Mouse (Mus musculus) hindbrain, embryonic 11.5 days (tissue): Measurements from ENCODE around the gene Kcnj9. TPM values are rescaled to one million over a fixed set of nuclear protein-coding genes. Genes with fewer than 3 reads are reported as not detected.
A peak's percentile ranks its signal among the peaks of the same experiment; 100 is the strongest.

Source experiments
- ATAC-seq: fragments of 200-750 bp; cut with Nextera tagmentation; 2 replicates; pipeline ENCODE4 v1.8.0; 2017; ENCODE audit warnings: mild to moderate bottlenecking, moderate TSS enrichment, moderate library complexity; ENCODE audit not compliant: low FRiP score
- DNase-seq: peaks from one replicate; pipeline ENCODE4 v3.0.0-alpha.2; 2015; ENCODE audit warnings: low spot score
- H3K27ac ChIP-seq: fragments of 300-500 bp; sonication (generic); 2 replicates; pipeline ENCODE4 v1.5.1; 2014; ENCODE audit warnings: mild to moderate bottlenecking, low read depth, low read length
- H3K27me3 ChIP-seq: fragments of 300-500 bp; sonication (generic); 2 replicates; pipeline ENCODE4 v1.6.1; 2014; ENCODE audit warnings: mild to moderate bottlenecking, low read length, moderate library complexity, mixed read lengths; ENCODE audit not compliant: control insufficient read depth, insufficient read depth
- H3K36me3 ChIP-seq: fragments of 300-500 bp; sonication (generic); 2 replicates; pipeline ENCODE4 v1.6.1; 2014; ENCODE audit warnings: mild to moderate bottlenecking, low read length, moderate library complexity, mixed read lengths; ENCODE audit not compliant: control insufficient read depth, insufficient read depth
- H3K4me1 ChIP-seq: fragments of 300-500 bp; sonication (generic); replicated peaks from 2 replicates; pipeline ENCODE4 v1.6.1; 2014; ENCODE audit warnings: low read length, mixed read lengths; ENCODE audit not compliant: control insufficient read depth, insufficient read depth
- H3K4me2 ChIP-seq: fragments of 300-500 bp; sonication (generic); replicated peaks from 2 replicates; pipeline ENCODE4 v1.6.1; 2014; ENCODE audit warnings: mild to moderate bottlenecking, low read depth, low read length
- H3K4me3 ChIP-seq: fragments of 300-500 bp; sonication (generic); 2 replicates; pipeline ENCODE4 v1.5.1; 2014; ENCODE audit warnings: low read depth, low read length
- H3K9ac ChIP-seq: fragments of 300-500 bp; sonication (generic); 2 replicates; pipeline ENCODE4 v1.6.1; 2014; ENCODE audit warnings: low read depth, low read length
- H3K9me3 ChIP-seq: fragments of 300-500 bp; sonication (generic); 2 replicates; pipeline ENCODE4 v1.6.1; 2016; ENCODE audit warnings: low read length; ENCODE audit not compliant: control insufficient read depth
- WGBS: fragments of 180-500 bp; shearing (Covaris S2); extraction: QIAGEN DNeasy Blood & Tissue Kit; methylation state at CpG from one replicate; pipeline ENCODE4 v1.1.7; 2014; 5-methylcytosine and 5-hydroxymethylcytosine counted together
- polyA plus RNA-seq: library from polyadenylated mRNA; unstranded; fragments of >200 nt; fragmentation: Nextera tagmentation; extraction: Ambion mirVana; gene quantifications from 2 replicates; pipeline ENCODE4 v1.2.1, GENCODE M21; 2014

Gene Kcnj9
- polyA plus RNA-seq, 1 experiment from 2014 or later: 0.46 TPM

DNA sequence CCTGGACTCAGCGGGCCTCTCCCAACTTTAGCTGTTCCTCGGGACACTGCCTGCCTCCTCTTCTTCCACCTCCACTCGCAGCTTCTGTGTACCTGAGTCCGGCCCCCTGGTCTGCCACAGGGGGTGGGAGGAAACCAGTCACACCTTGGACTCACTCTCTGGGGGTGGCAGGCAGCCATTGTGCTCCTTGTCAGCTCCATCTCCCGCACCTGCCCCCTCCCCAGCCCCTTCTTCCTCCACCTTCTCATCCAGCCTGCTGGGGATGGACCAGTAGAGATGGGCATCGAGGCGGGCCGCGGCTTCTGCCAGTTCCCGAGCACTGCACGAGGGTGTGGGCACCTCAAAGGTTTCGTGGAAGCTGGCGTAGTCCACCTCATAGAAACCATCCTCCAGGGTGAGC is 6.4 kb downstream of the Kcnj9 start:
- no peak overlapping the region for H3K4me2 ChIP-seq
- ATAC-seq (no peak), DNase-seq (no peak)
- H3K4me1 ChIP-seq: peaks cover 8% of the 10 kb centered on the region
- H3K27me3 ChIP-seq: peaks cover 26% of the 10 kb centered on the region
- no peak overlapping the region for H3K27ac ChIP-seq
- H3K9ac ChIP-seq: no peak overlapping the region
- H3K4me3 ChIP-seq: no peak overlapping the region
- no peaks in the 10 kb centered on the region for H3K9me3 ChIP-seq
- no peaks in the 10 kb centered on the region for H3K36me3 ChIP-seq
- 60% methylated on average over 13 of the region's 13 CpGs for WGBS

DNA sequence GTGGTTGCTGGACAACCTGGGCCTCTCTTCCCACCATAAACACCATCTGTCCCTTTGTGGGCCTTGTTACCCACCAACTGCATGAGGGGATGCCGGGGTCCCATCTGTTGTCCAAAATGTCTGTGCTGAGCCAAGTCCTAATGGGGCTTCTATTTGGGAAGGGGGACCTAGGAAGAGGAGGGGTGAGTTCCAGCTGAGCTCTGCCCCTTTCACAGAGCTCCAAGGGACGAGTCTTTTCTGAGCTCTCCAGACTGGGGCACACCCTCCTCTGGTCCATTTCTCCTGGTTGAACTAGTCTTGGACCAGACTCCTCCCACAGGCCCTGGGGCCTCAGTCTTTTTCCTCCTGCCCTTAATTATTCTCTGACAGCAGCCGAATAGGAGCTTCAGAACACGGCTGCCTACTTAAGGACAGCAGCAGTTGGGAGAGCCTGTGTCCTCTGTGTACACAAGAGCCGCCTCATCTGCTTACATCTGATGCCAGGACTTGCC is 9.2 kb downstream of the Kcnj9 start:
- peak; percentile 53 for DNase-seq
- whole genome bisulfite sequencing: 35% methylated on average over 5 of the region's 5 CpGs

DNA sequence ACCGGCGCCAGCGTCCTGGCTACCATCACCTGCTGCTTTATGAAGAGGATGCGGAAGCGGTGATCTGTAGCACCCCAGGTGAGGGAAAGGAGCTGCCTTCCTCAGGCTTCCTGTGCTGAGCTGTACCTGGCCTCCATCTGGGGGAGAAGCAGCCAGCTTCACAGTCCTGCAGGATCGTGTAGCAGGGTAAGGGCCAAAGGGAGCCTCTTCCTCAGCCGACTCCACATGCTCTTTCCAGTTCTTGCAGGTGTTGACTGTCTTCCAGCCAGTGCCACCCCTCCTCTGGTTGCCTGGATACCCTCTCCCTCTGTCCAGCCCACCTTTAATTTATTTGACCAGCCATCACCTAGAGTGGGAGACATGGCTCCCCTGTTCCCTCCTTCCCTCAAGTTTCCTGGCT is 9.8 kb downstream of the Kcnj9 start:
- WGBS: 86% methylated on average over 7 of the region's 7 CpGs
- ATAC-seq: no peak
- Histone ChIP-seq H3K4me3 (no peak overlapping the region), H3K4me2 (no peak overlapping the region), H3K9ac (no peak overlapping the region), H3K27me3 (no peaks in the 10 kb centered on the region), H3K36me3 (no peaks in the 10 kb centered on the region), H3K27ac (peak overlapping the region; percentile 75), H3K9me3 (no peaks in the 10 kb centered on the region), H3K4me1 (peaks cover 16% of the 10 kb centered on the region)
- no peak for DNase-seq

More for the DNA sequence above, 9.2 kb downstream of the Kcnj9 start:
- peaks cover 16% of the 10 kb centered on the region for H3K4me1 ChIP-seq
- peak overlapping the region; percentile 75 for H3K27ac ChIP-seq
- H3K9ac ChIP-seq: no peak overlapping the region
- peaks cover 1% of the 10 kb centered on the region; the same call in 1 of the 2 replicates for H3K27me3 ChIP-seq
- H3K4me2 ChIP-seq: no peak overlapping the region
- no peak overlapping the region for H3K4me3 ChIP-seq
- no peaks in the 10 kb centered on the region for H3K36me3 ChIP-seq
- ATAC-seq: peak; percentile 61
- no peaks in the 10 kb centered on the region for H3K9me3 ChIP-seq

DNA sequence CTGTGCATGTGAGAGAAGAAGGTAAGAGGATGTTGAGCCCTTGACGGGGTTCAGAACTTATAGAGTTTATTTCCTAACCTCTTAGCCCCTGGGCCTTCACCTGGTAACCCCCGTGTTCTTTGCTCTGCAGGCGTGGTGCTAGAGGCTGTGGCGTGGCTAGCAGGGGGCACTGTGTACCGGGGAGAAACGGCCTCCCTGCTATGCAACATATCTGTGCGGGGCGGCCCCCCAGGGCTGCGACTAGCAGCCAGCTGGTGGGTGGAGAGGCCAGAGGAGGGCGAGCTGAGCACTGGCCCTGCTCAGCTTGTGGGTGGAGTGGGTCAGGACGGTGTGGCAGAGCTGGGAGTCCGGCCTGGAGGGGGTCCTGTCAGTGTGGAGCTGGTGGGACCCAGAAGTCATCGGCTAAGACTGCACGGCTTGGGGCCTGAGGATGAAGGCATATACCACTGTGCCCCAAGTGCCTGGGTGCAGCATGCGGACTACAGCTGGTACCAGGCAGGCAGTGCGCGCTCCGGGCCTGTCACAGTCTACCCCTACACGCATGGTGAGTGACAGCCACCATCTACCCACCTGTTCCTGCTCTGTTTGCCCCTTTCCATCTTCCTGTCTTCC is 10.6 kb downstream of the Kcnj9 start:
- WGBS: 78% methylated on average over 19 of the region's 19 CpGs
- no peak overlapping the region for H3K4me2 ChIP-seq
- DNase-seq (peak; percentile 1), ATAC-seq (no peak)
- H3K4me1 ChIP-seq: peaks cover 16% of the 10 kb centered on the region
- no peaks in the 10 kb centered on the region for H3K27me3 ChIP-seq
- H3K36me3 ChIP-seq: no peaks in the 10 kb centered on the region
- H3K9ac ChIP-seq: no peak overlapping the region
- no peaks in the 10 kb centered on the region for H3K9me3 ChIP-seq
- no peak overlapping the region for H3K4me3 ChIP-seq
- H3K27ac ChIP-seq: peak overlapping the region; percentile 75; the same call in 1 of the 2 replicates

DNA sequence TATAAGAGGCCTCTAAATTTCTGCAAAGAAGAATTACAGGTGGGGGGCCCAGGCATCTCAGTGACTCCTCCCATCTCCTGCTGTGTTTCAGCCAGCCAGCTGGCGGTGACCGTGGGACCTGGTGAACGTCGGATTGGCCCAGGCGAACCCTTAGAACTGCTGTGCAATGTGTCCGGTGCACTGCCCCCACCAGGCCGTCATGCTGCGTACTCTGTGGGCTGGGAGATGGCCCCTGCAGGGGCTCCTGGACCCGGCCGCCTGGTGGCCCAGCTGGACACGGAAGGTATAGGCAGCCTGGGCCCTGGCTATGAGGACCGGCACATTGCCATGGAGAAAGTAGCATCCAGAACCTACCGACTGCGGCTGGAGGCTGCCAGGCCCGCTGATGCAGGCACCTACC is 11.2 kb downstream of the Kcnj9 start:
- H3K27me3 ChIP-seq: no peaks in the 10 kb centered on the region
- no peak overlapping the region for H3K9ac ChIP-seq
- no peak for DNase-seq
- ATAC-seq: no peak
- no peaks in the 10 kb centered on the region for H3K36me3 ChIP-seq
- no peaks in the 10 kb centered on the region for H3K9me3 ChIP-seq
- WGBS: 60% methylated on average over 15 of the region's 15 CpGs
- 0 out of 2 replicates have a peak overlapping the region, but pooled peaks have one; percentile 7 for H3K27ac ChIP-seq
- no peak overlapping the region for H3K4me2 ChIP-seq
- H3K4me3 ChIP-seq: no peak overlapping the region
- peaks cover 14% of the 10 kb centered on the region for H3K4me1 ChIP-seq

DNA sequence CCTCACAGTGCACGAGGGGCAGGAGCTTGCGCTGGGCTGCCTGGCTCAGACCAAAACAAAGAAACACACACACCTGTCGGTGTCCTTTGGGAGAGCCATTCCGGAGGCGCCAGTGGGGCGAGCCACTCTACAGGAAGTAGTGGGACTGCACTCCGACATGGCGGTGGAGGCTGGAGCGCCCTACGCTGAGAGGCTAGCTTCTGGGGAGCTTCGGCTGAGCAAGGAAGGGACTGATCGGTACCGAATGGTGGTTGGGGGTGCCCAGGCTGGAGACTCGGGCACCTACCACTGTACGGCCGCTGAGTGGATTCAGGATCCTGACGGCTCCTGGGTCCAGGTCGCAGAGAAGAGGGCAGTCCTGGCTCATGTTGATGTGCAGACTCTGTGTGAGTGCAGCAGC is 11.7 kb downstream of the Kcnj9 start:
- peak overlapping the region; percentile 7; the same call in 1 of the 2 replicates for H3K27ac ChIP-seq
- no peaks in the 10 kb centered on the region for H3K27me3 ChIP-seq
- H3K4me1 ChIP-seq: peaks cover 14% of the 10 kb centered on the region
- no peaks in the 10 kb centered on the region for H3K36me3 ChIP-seq
- H3K4me2 ChIP-seq: no peak overlapping the region
- no peaks in the 10 kb centered on the region for H3K9me3 ChIP-seq
- no peak for ATAC-seq
- H3K9ac ChIP-seq: no peak overlapping the region
- DNase-seq: no peak
- WGBS: 59% methylated on average over 18 of the region's 18 CpGs
- no peak overlapping the region for H3K4me3 ChIP-seq

DNA sequence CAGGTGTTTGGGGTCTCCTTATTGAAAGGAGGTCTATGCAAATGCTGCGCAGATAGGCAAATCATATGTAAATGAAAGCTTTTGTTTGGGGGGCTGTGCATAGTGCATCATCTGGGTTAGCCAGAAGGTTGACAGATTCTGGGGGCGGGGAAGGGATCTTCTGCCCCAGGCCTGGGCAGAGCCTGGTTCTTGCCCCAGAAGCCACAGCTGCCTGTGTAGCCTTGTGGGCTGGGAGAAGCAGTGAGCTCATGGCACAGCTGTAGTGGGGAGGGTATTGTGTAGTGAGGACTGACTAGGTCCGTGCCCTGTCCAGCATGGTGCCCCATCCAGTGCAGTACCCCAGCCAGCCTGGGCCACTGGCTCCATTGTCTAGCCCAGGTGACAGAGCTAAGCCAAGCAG is 14.2 kb downstream of the Kcnj9 start:
- 51% methylated on average over 3 of the region's 3 CpGs for WGBS
- H3K4me3 ChIP-seq: no peak overlapping the region
- no peaks in the 10 kb centered on the region for H3K36me3 ChIP-seq
- H3K27me3 ChIP-seq: no peaks in the 10 kb centered on the region
- H3K9me3 ChIP-seq: no peaks in the 10 kb centered on the region
- peak; percentile 63 for DNase-seq
- H3K27ac ChIP-seq: peak overlapping the region; percentile 80
- 0 out of 2 replicates have a peak overlapping the region, but pooled peaks have one; percentile 8 for H3K4me2 ChIP-seq
- ATAC-seq: peak; percentile 63
- no peak overlapping the region for H3K9ac ChIP-seq
- H3K4me1 ChIP-seq: peaks cover 19% of the 10 kb centered on the region

DNA sequence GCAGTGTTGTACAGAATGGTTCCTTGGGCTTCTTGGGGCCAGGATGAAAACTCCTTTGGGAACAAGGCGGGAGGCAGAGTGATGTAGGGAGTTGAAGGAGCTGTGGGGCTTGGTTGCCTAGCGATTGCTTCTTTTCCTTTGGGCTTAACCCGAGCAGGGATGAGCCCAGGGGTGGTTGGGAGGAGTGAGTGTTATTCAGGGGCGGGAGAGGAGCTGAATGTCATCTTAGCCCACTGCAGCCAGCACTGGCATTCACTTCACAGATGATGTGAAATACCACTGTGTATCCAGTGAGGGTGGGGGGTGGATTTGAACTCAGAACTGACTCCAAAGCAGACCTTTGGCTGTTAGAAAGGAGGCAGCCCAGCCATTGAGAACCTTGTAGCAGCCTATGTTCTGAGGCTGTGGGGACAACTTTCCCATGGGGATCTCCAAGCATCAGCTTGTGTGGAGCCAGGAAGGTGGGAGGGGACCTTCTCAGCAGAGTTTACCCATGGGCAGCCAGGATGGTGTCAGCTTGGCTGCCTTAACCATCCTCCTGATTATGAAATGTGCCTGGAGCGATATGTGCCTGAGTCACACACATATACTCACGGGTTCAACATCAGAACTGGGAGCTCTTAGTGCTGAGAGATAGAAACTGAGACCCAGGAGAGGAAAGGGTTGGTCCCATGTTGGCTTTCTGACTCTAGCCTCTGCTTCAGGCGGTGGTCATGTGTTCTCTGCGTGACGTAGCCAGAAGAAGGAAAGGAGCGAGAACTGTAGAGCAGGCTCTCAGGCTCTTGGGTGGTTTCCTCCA is 15.3 kb downstream of the Kcnj9 start:
- DNase-seq (no peak), ATAC-seq (no peak)
- Histone ChIP-seq H3K9ac (peak overlapping the region; percentile 73), H3K4me1 (peaks cover 21% of the 10 kb centered on the region), H3K36me3 (no peaks in the 10 kb centered on the region), H3K4me2 (peak overlapping the region; percentile 82), H3K27me3 (no peaks in the 10 kb centered on the region), H3K27ac (peak overlapping the region; percentile 63), H3K4me3 (peak overlapping the region; percentile 75), H3K9me3 (no peaks in the 10 kb centered on the region)
- WGBS: 71% methylated on average over 10 of the region's 10 CpGs
